Mouse (Mus musculus) testis, adult 10 weeks (tissue): ENCODE measurements around the gene Lyzl4. TPM values are rescaled to one million over a fixed set of nuclear protein-coding genes. Genes with fewer than 3 reads are reported as not detected.

ENCODE experiments used
- polyA plus RNA-seq: library from polyadenylated mRNA; stranded (reverse); fragments of 350-450 nt; fragmentation: Illumina TruSeq; extraction: RNeasy Lipid Tissue Mini Kit (QIAGEN cat#74804); gene quantifications from one replicate; pipeline ENCODE4 v1.2.3, GENCODE M21; 2014; ENCODE audit warnings: low read depth, low replicate concordance

The Lyzl4 gene
- 10.4 TPM for polyA plus RNA-seq

GRCm38 (mm10) chr9:121642001-121642400, at the start of gene Lyzl4:
TSS of gene Lyzl4 (minus strand) at chr9:121642096.

GRCm38 (mm10) chr9:121642401-121643181, 695 bp upstream of the Lyzl4 start, which contains the start of gene Vipr1:
TSS of gene Vipr1 (plus strand) at chr9:121642716.

Other genes starting within 250 kb of the Lyzl4 start
- not detected for gene Cck, start 146.4 kb downstream of the Lyzl4 start, polyA plus RNA-seq
- gene Vipr1, start 620 bp upstream of the Lyzl4 start, polyA plus RNA-seq: 0.25 TPM
- gene Sec22c, start 63.4 kb upstream of the Lyzl4 start, polyA plus RNA-seq: 4.6 TPM
- 9.2 TPM for gene Ss18l2, start 68.2 kb upstream of the Lyzl4 start, polyA plus RNA-seq
- 222 TPM for gene Nktr, start 77.1 kb upstream of the Lyzl4 start, polyA plus RNA-seq
- gene Zfp651, start 117.2 kb upstream of the Lyzl4 start, polyA plus RNA-seq: 0.22 TPM
- gene Klhl40, start 135.5 kb upstream of the Lyzl4 start, polyA plus RNA-seq: not detected
- gene Hhatl, start 150.4 kb upstream of the Lyzl4 start, polyA plus RNA-seq: not detected
- gene Ccdc13, start 197.4 kb upstream of the Lyzl4 start, polyA plus RNA-seq: 21.3 TPM
- 130 TPM for gene Higd1a, start 216.3 kb upstream of the Lyzl4 start, polyA plus RNA-seq